Mouse (Mus musculus) heart, postnatal 36 days (tissue): ENCODE data around the gene Vmn1r1. TPM values are rescaled to one million over a fixed set of nuclear protein-coding genes. Genes with fewer than 3 reads are reported as not detected.

ENCODE experiments used
- total RNA-seq, 2 experiments: library from RNA; stranded (reverse); gene quantifications; 2 replicates each; pipeline ENCODE4 v1.2.3; 2021

Gene Vmn1r1
- total RNA-seq, 2 experiments from 2014 or later, result not detected

Other genes starting within 250 kb of the Vmn1r1 start
- gene Enah, start 144.5 kb downstream of the Vmn1r1 start, total RNA-seq, result 100 to 1,000 TPM; 111 to 112 TPM
- gene Srp9, start 39.7 kb downstream of the Vmn1r1 start, total RNA-seq, result 10 to 100 TPM; 44.8 to 45.3 TPM
- gene Degs1, start 118.3 kb upstream of the Vmn1r1 start, total RNA-seq, result 10 to 100 TPM; 59.2 to 60.7 TPM
- gene Fbxo28, start 177.1 kb upstream of the Vmn1r1 start, total RNA-seq, result 10 to 100 TPM; 22.8 to 24.4 TPM
- 10 to 100 TPM; 11.0 to 12.8 TPM for gene Trp53bp2, start 244.7 kb upstream of the Vmn1r1 start, total RNA-seq